Mouse (Mus musculus): ENCODE data around the gene Tent2.

- TF ChIP-seq CTCF (conservative IDR thresholded peaks at IDR 0.05 in 1 of 2, IDR thresholded peaks at IDR 0.05 in 1 of 2; ENCODE audit: low read depth in 2 of 2, low read length in 2 of 2) (no peak), ZNF384 (IDR thresholded peaks at IDR 0.05; ENCODE audit: low read depth, low read length) (no peak), POLR2AphosphoS2 (IDR thresholded peaks at IDR 0.05; ENCODE audit: low read depth, low read length) (no peak), EP300 (IDR thresholded peaks at IDR 0.05; ENCODE audit: low read length) (no peak), POLR2A (IDR thresholded peaks at IDR 0.05; ENCODE audit: low read depth, low read length) (no peak), MAX (IDR thresholded peaks at IDR 0.05; ENCODE audit: low read length) (no peak), SMC3 (IDR thresholded peaks at IDR 0.05; ENCODE audit: low read depth, low read length) (no peak), USF1 (IDR thresholded peaks at IDR 0.05; ENCODE audit: low read depth, low read length) (no peak), RCOR1 (conservative IDR thresholded peaks at IDR 0.05; ENCODE audit: low read depth, low read length) (no peak), E2F4 (IDR thresholded peaks at IDR 0.05; ENCODE audit: insufficient replicate concordance, low read depth, low read length) (no peak)
Observed at GRCm38 (mm10) chr13:93179522-93179921, 12.7 kb downstream of the Tent2 start.

Measured in CH12.LX (cell line).